Mouse (Mus musculus) hindbrain, postnatal 0 days (tissue): ENCODE measurements at regions not wholly inside any gene's neighbourhood (a gene's known extent, or its start where the extent isn't known, plus 50 kb on each side); places are given as distances from the start of the nearest gene placed in this dataset.
"Not testable (repeated sequence)": the region's sequence is repeated elsewhere in the genome, so short reads cannot be mapped to it uniquely, and the experiment has no call there.

Experiments used
- ATAC-seq: fragments of 200-750 bp; cut with Nextera tagmentation; 2 replicates; pipeline ENCODE4 v1.8.0; 2017; ENCODE audit warnings: mild to moderate bottlenecking, moderate TSS enrichment, moderate library complexity
- DNase-seq: peaks from one replicate; pipeline ENCODE4 v3.0.0-alpha.2; 2015; ENCODE audit warnings: low spot score
- H3K27ac ChIP-seq: fragments of 300-500 bp; sonication (generic); 2 replicates; pipeline ENCODE4 v1.5.1; 2014; ENCODE audit warnings: mild to moderate bottlenecking
- H3K27me3 ChIP-seq: fragments of 300-500 bp; sonication (generic); 2 replicates; pipeline ENCODE4 v1.6.1; 2014; ENCODE audit warnings: low read length, mixed read lengths; ENCODE audit not compliant: insufficient read depth
- H3K36me3 ChIP-seq: fragments of 300-500 bp; sonication (generic); 2 replicates; pipeline ENCODE4 v1.6.1; 2014; ENCODE audit warnings: low read length, mixed read lengths; ENCODE audit not compliant: insufficient read depth
- H3K4me1 ChIP-seq: fragments of 300-500 bp; sonication (generic); 2 replicates; pipeline ENCODE4 v1.6.1; 2014; ENCODE audit warnings: antibody characterized with exemption, low read length, mixed read lengths; ENCODE audit not compliant: insufficient read depth
- H3K4me2 ChIP-seq: fragments of 300-500 bp; sonication (generic); 2 replicates; pipeline ENCODE4 v1.6.1; 2014; ENCODE audit warnings: low read depth, mild to moderate bottlenecking, low read length, moderate library complexity, mixed read lengths
- H3K4me3 ChIP-seq: fragments of 300-500 bp; sonication (generic); 2 replicates; pipeline ENCODE4 v1.5.1; 2014; ENCODE audit warnings: low read length
- H3K9ac ChIP-seq: fragments of 300-500 bp; sonication (generic); replicated peaks from 2 replicates; pipeline ENCODE4 v1.6.1; 2014; ENCODE audit warnings: mild to moderate bottlenecking, low read length, moderate library complexity, mixed read lengths
- H3K9me3 ChIP-seq: fragments of 300-500 bp; sonication (generic); 2 replicates; pipeline ENCODE4 v1.6.1; 2016; ENCODE audit warnings: low read length, mixed read lengths
- CTCF ChIP-seq: IDR thresholded peaks from 2 replicates; pipeline ENCODE4 v1.5.1; 2016; ENCODE audit warnings: antibody characterized with exemption, control low read depth, low read depth
- WGBS: fragments of 180-500 bp; shearing (Covaris S2); extraction: QIAGEN DNeasy Blood & Tissue Kit; methylation state at CpG from one replicate; pipeline ENCODE4 v1.1.7; 2014; 5-methylcytosine and 5-hydroxymethylcytosine counted together

GRCm38 (mm10) chr1:140903747-140904146 is 657.8 kb downstream of the Kcnt2 start:
- H3K4me3 ChIP-seq, ATAC-seq, H3K9me3 ChIP-seq, H3K4me1 ChIP-seq, DNase-seq, H3K27ac ChIP-seq, H3K4me2 ChIP-seq, H3K36me3 ChIP-seq, H3K27me3 ChIP-seq, H3K9ac ChIP-seq: not testable (repeated sequence)
- 94% methylated on average over 1 of the region's 1 CpGs for WGBS

- no peak overlapping the region for H3K9ac ChIP-seq
- no peak for ATAC-seq
Observed at GRCm38 (mm10) chr1:140913566-140913965, 667.6 kb downstream of the Kcnt2 start.

GRCm38 (mm10) chr1:140940348-140940747 is 694.4 kb downstream of the Kcnt2 start:
- no peaks in the 10 kb centered on the region for H3K4me1 ChIP-seq
- TF ChIP-seq CTCF: peak; percentile 30; the same call in 1 of the 2 replicates
- H3K4me3 ChIP-seq: no peak overlapping the region
- no peaks in the 10 kb centered on the region for H3K9me3 ChIP-seq
- H3K27ac ChIP-seq: no peak overlapping the region
- H3K4me2 ChIP-seq: no peak overlapping the region
- peak; percentile 48 for DNase-seq
- no peaks in the 10 kb centered on the region for H3K27me3 ChIP-seq
- no peak overlapping the region for H3K9ac ChIP-seq
- no peaks in the 10 kb centered on the region for H3K36me3 ChIP-seq
- no peak for ATAC-seq
- WGBS: 36% methylated on average over 4 of the region's 4 CpGs

More at GRCm38 (mm10) chr1:140913566-140913965, 667.6 kb downstream of the Kcnt2 start:
- Histone ChIP-seq H3K9me3 (no peaks in the 10 kb centered on the region), H3K4me3 (no peak overlapping the region), H3K4me1 (no peaks in the 10 kb centered on the region), H3K27ac (no peak overlapping the region), H3K4me2 (no peak overlapping the region), H3K36me3 (no peaks in the 10 kb centered on the region), H3K27me3 (no peaks in the 10 kb centered on the region)
- TF ChIP-seq CTCF: no peak
- 89% methylated on average over 2 of the region's 2 CpGs for WGBS
- DNase-seq: no peak

GRCm38 (mm10) chr1:140958856-140959255 is 712.9 kb downstream of the Kcnt2 start:
- H3K4me1 ChIP-seq: no peaks in the 10 kb centered on the region
- H3K9ac ChIP-seq: no peak overlapping the region
- ATAC-seq (no peak), DNase-seq (no peak)
- H3K27me3 ChIP-seq: no peaks in the 10 kb centered on the region
- no peak overlapping the region for H3K27ac ChIP-seq
- no peak overlapping the region for H3K4me3 ChIP-seq
- H3K36me3 ChIP-seq: no peaks in the 10 kb centered on the region
- TF ChIP-seq CTCF: no peak
- H3K9me3 ChIP-seq: no peaks in the 10 kb centered on the region
- H3K4me2 ChIP-seq: no peak overlapping the region

- H3K36me3 ChIP-seq: no peaks in the 10 kb centered on the region
- H3K27me3 ChIP-seq: no peaks in the 10 kb centered on the region
- H3K4me1 ChIP-seq: no peaks in the 10 kb centered on the region
- no peak for DNase-seq
- 67% methylated on average over 3 of the region's 3 CpGs for WGBS
- TF ChIP-seq CTCF: no peak
- H3K4me2 ChIP-seq: no peak overlapping the region
- H3K27ac ChIP-seq: no peak overlapping the region
- no peak overlapping the region for H3K4me3 ChIP-seq
- no peaks in the 10 kb centered on the region for H3K9me3 ChIP-seq
- no peak overlapping the region for H3K9ac ChIP-seq
- ATAC-seq: no peak
Observed at GRCm38 (mm10) chr1:141001821-141002220, 755.9 kb downstream of the Kcnt2 start.
